7 mouse cellular contexts compared by ENCODE assay signal in the genomic region with DNA sequence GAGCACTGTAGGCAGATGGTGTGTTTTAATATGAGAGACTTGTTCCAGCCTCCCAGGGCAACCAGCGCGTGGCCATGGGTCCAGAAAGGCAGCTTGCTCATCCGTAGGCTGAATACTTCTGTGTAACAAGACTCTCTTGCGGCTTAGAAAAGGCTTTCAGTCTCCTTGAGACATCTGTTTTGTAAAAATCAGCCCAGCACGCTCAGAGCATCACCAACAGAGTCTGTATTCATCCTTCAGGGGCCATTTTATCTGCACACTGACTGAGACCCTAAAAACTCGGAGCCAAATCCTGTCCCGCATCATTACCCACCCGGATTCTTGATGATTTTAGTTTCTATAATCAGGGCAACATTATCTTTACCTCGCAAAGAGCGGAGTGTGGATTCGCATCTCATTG.
DNase-seq lines count a peak whose midpoint lies in the region; ATAC-seq lines count a peak whose summit lies in the region.

No protein-coding gene starts in this region.

- 51% methylated on average over 11 of the region's 11 CpGs for WGBS in embryonic facial prominence, embryonic 11.5 days
- WGBS in hindbrain, embryonic 13.5 days: 55% methylated on average over 11 of the region's 11 CpGs
- WGBS in midbrain, embryonic 15.5 days: 38% methylated on average over 11 of the region's 11 CpGs

- H3K9ac ChIP-seq in embryonic facial prominence, embryonic 11.5 days (replicated peaks; ENCODE audit: low read length): no peak overlapping the region
- no peak overlapping the region for H3K9ac ChIP-seq in hindbrain, embryonic 13.5 days
- no peak overlapping the region for H3K9ac ChIP-seq in midbrain, embryonic 15.5 days

- peak; percentile 51 for DNase-seq in brain, adult 2 months (ENCODE audit: low read depth, low spot score)
- DNase-seq in embryonic facial prominence, embryonic 11.5 days (ENCODE audit: low spot score): peak; percentile 57
- DNase-seq in cerebellum, adult 9-11 months: no peak
- DNase-seq in ovary, postnatal 36 days (ENCODE audit: low spot score): no peak
- no peak for DNase-seq in cerebellum, adult 8-10 months

- H3K27ac ChIP-seq in embryonic facial prominence, embryonic 11.5 days (replicated peaks; ENCODE audit: low read depth, low read length): peak overlapping the region; percentile 56; the same call in 1 of the 2 replicates
- H3K27ac ChIP-seq in hindbrain, embryonic 13.5 days: peak overlapping the region; percentile 41
- H3K27ac ChIP-seq in midbrain, embryonic 15.5 days: 0 out of 2 replicates have a peak overlapping the region, but pooled peaks have one; percentile 20

- no peak overlapping the region for H3K4me3 ChIP-seq in embryonic facial prominence, embryonic 11.5 days (ENCODE audit: low read depth, low read length)
- H3K4me3 ChIP-seq in hindbrain, embryonic 13.5 days: no peak overlapping the region; the same call in 1 of the 2 replicates
- no peak overlapping the region for H3K4me3 ChIP-seq in midbrain, embryonic 15.5 days

- peak; percentile 51; the same call in 1 of the 2 replicates for ATAC-seq in embryonic facial prominence, embryonic 11.5 days (replicated peaks; ENCODE audit: insufficient number of reproducible peaks, low FRiP score, low TSS enrichment, low read depth)
- peak; percentile 2; the same call in 1 of the 2 replicates for ATAC-seq in hindbrain, embryonic 13.5 days (ENCODE audit: low FRiP score)
- ATAC-seq in midbrain, embryonic 15.5 days (replicated peaks): peak; percentile 41

- no peak overlapping the region for H3K4me2 ChIP-seq in embryonic facial prominence, embryonic 11.5 days (ENCODE audit: low read depth, low read length)
- peak overlapping the region; percentile 39 for H3K4me2 ChIP-seq in hindbrain, embryonic 13.5 days
- peak overlapping the region; percentile 39 for H3K4me2 ChIP-seq in midbrain, embryonic 15.5 days

- no peaks in the 10 kb centered on the region for H3K27me3 ChIP-seq in embryonic facial prominence, embryonic 11.5 days (ENCODE audit: control insufficient read depth, insufficient read depth, low read length)
- H3K27me3 ChIP-seq in hindbrain, embryonic 13.5 days: 0 out of 2 replicates have a peak, but pooled peaks cover 3% of the 10 kb centered on the region
- H3K27me3 ChIP-seq in midbrain, embryonic 15.5 days (replicated peaks): no peaks in the 10 kb centered on the region

- H3K36me3 ChIP-seq in embryonic facial prominence, embryonic 11.5 days (replicated peaks; ENCODE audit: control insufficient read depth, insufficient read depth, low read depth, low read length): no peaks in the 10 kb centered on the region
- no peaks in the 10 kb centered on the region for H3K36me3 ChIP-seq in hindbrain, embryonic 13.5 days
- no peaks in the 10 kb centered on the region for H3K36me3 ChIP-seq in midbrain, embryonic 15.5 days (replicated peaks)

- no peaks in the 10 kb centered on the region for H3K9me3 ChIP-seq in embryonic facial prominence, embryonic 11.5 days (replicated peaks; ENCODE audit: control insufficient read depth, low read length)
- H3K9me3 ChIP-seq in hindbrain, embryonic 13.5 days: no peaks in the 10 kb centered on the region
- H3K9me3 ChIP-seq in midbrain, embryonic 15.5 days: no peaks in the 10 kb centered on the region

- H3K4me1 ChIP-seq in embryonic facial prominence, embryonic 11.5 days (ENCODE audit: control insufficient read depth, insufficient read depth, low read length): no peaks in the 10 kb centered on the region; the same call in 1 of the 2 replicates
- H3K4me1 ChIP-seq in hindbrain, embryonic 13.5 days (replicated peaks): peaks cover 16% of the 10 kb centered on the region
- peaks cover 15% of the 10 kb centered on the region for H3K4me1 ChIP-seq in midbrain, embryonic 15.5 days

Comparison
In these comparisons a context has a peak if more than half of its experiments do, and no peak if none do; other contexts are left out.
1. DNase-seq: peak in brain, adult 2 months (single experiment) and embryonic facial prominence, embryonic 11.5 days (single experiment); none in cerebellum, adult 9-11 months (single experiment), ovary, postnatal 36 days (single experiment) and cerebellum, adult 8-10 months (single experiment).
2. Peak in every context shown above with its lines, with median percentiles within 50 percentile points of each other: ATAC-seq and H3K27ac ChIP-seq.